Mouse (Mus musculus): ENCODE data around the gene Mob2.

GRCm38 (mm10) chr7:142059024-142059423 lies 1.8 kb downstream of the Mob2 start:
- TF ChIP-seq TCF12 (IDR thresholded peaks at IDR 0.05; ENCODE audit: low read depth, low read length) (no peak), POLR2A (IDR thresholded peaks at IDR 0.05; ENCODE audit: low read depth, low read length) (no peak), USF2 (conservative IDR thresholded peaks at IDR 0.05; ENCODE audit: low read depth, low read length) (no peak), CTCF (conservative IDR thresholded peaks at IDR 0.05 in 1 of 2, IDR thresholded peaks at IDR 0.05 in 1 of 2; ENCODE audit: low read depth in 2 of 2, low read length in 2 of 2) (no peak), ZMIZ1 (IDR thresholded peaks at IDR 0.05; ENCODE audit: low read depth, low read length) (no peak), NELFE (IDR thresholded peaks at IDR 0.05; ENCODE audit: low read depth, low read length) (no peak), TBP (conservative IDR thresholded peaks at IDR 0.05; ENCODE audit: low read depth, low read length) (no peak), USF1 (IDR thresholded peaks at IDR 0.05; ENCODE audit: low read depth, low read length) (no peak), KAT2A (IDR thresholded peaks at IDR 0.05; ENCODE audit: insufficient replicate concordance, low read length) (no peak), E2F4 (IDR thresholded peaks at IDR 0.05; ENCODE audit: insufficient replicate concordance, low read depth, low read length) (no peak), ZNF384 (IDR thresholded peaks at IDR 0.05; ENCODE audit: low read depth, low read length) (no peak), MAZ (IDR thresholded peaks at IDR 0.05; ENCODE audit: low read depth, low read length) (no peak), HCFC1 (IDR thresholded peaks at IDR 0.05; ENCODE audit: low read depth, low read length) (no peak)
